Mouse (Mus musculus) adrenal gland, adult 18-20 months (tissue): ENCODE measurements around the gene Gm5926. TPM values are rescaled to one million over a fixed set of nuclear protein-coding genes. Genes with fewer than 3 reads are reported as not detected.
"Not testable (repeated sequence)": the region's sequence is repeated elsewhere in the genome, so short reads cannot be mapped to it uniquely, and the experiment has no call there.

Experiments
- DNase-seq, 2 experiments: peaks; one replicate each; pipeline ENCODE4 v3.0.0; 2021 to 2022; ENCODE audit warnings: low spot score in 2 of 2
- long read RNA-seq, 2 experiments: library from polyadenylated mRNA; stranded (forward); transcript quantifications; one replicate each; pipeline ENCODE4 v2.0.0; 2021
- total RNA-seq, 2 experiments: library from RNA; stranded (reverse); gene quantifications; 1 replicate in 1 of 2; 2 replicates in 1 of 2; pipeline ENCODE4 v1.2.3; 2021

Gene Gm5926
- not detected for total RNA-seq
- long read RNA-seq, experiment 1 = 0 reads
- long read RNA-seq, experiment 2 = 0 reads

- DNase-seq = not testable (repeated sequence)
These were observed at the start of gene Gm5926 for GRCm38 (mm10) chrX:32650416-32650815. Gene Gm5926, plus strand, starts transcription at chrX:32650716.

- DNase-seq = not testable (repeated sequence)
These were observed 49.5 kb upstream of the Gm5926 start for GRCm38 (mm10) chrX:32601008-32601407.

- DNase-seq = not testable (repeated sequence)
These were observed 49.1 kb upstream of the Gm5926 start for GRCm38 (mm10) chrX:32601425-32601824.

Other genes starting within 250 kb of the Gm5926 start
- gene Btbd35f1, start 90.7 kb upstream of the Gm5926 start, total RNA-seq = not detected
- gene Btbd35f21, start 75.4 kb downstream of the Gm5926 start, total RNA-seq = not detected
- gene Btbd35f30, start 243.9 kb downstream of the Gm5926 start, total RNA-seq = not detected